Mouse (Mus musculus) skeletal muscle tissue, adult 2 months (tissue): ENCODE measurements around the gene Zbtb8os.

Experiments
- DNase-seq: peaks from one replicate; pipeline ENCODE4 v3.0.0-alpha.2; 2012; ENCODE audit warnings: low read depth, low spot score

Gene Zbtb8os

GRCm38 (mm10) chr4:129376961-129377545 lies 41.6 kb downstream of the Zbtb8os start:
- no peak for DNase-seq

GRCm38 (mm10) chr4:129377601-129378390 lies 42.3 kb downstream of the Zbtb8os start, which contains the start of gene Zbtb8a:
Gene Zbtb8a, minus strand, starts transcription at chr4:129378116.
- DNase-seq = no peak

- DNase-seq = no peak
These were observed 44.3 kb downstream of the Zbtb8os start for GRCm38 (mm10) chr4:129379805-129380204.

GRCm38 (mm10) chr4:129381148-129381547 lies 45.7 kb downstream of the Zbtb8os start:
- no peak for DNase-seq

DNA sequence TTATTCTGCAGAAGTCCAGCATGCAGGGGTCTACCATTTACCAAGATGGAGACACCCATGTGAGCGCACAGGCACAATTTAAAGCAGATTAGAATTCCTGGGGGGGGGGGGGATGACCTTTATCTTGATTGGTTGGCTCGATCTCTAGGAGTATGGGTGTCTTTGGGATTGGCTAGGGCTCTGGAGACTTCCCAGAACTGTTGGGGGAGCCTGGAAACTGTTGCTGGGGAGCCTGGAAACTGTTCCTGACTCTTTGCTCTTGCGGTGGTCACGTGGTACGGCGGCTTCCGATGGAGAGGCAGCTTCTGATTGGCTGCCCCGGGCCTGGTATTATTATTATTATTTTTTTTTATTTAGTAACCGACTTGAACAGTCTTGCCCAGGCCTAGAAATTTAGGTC lies 46.5 kb downstream of the Zbtb8os start:
- DNase-seq = no peak

- DNase-seq = peak; percentile 69
These were observed 47.0 kb downstream of the Zbtb8os start for GRCm38 (mm10) chr4:129382488-129382887.

DNA sequence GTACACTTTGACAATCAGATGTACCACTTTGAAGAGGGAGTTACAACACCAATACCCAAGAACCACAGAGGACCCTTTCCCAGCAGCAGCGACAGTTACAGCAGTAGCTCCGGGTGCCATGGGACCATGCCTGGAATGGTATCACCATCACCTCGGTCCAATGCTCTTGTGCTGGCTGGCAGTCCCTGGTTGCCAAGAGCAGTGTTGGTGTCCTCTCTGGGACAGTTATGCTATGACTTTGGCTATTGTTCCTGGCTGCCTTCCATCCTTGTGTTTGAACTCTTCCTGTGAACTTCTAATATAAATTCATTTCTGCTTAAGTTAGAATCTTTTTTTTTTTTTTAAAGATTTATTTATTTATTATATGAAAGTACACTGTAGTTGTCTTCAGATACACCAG lies 48.1 kb downstream of the Zbtb8os start:
- DNase-seq = no peak

GRCm38 (mm10) chr4:129384440-129384839 lies 48.9 kb downstream of the Zbtb8os start:
- DNase-seq = peak; percentile 38

- DNase-seq = no peak
These were observed 50.2 kb downstream of the Zbtb8os start for GRCm38 (mm10) chr4:129385685-129386084.

DNA sequence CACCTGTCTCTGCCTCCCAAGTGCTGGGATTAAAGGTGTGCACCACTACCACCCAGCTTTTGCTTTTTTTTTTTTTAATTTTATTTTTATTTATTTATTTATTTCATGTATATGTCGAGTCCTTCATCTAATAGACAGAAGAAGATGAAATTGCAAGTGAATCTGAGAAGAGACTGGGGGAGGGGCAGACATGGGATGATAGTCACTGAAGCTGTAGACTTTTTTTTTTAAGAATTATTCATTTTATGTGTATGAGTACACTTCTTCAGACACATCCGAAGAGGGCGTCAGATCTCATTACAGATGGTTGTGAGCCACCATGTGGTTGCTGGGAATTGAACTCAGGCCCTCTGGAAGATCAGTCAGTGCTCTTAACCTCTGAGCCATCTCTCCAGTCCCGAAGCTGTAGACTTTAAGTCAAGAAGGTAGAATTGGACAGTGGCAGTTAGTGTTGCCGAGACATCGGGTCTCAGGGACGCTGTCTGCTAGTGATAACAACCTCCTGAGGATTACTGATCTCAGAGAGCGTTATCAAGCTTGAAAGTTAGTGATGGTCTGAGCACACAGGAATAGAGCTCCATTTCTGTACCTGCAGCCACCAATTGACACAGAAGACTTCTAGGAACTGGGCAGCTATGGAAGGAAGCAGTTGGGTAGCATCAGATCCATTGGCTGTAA lies 50.9 kb downstream of the Zbtb8os start:
- DNase-seq = no peak

DNA sequence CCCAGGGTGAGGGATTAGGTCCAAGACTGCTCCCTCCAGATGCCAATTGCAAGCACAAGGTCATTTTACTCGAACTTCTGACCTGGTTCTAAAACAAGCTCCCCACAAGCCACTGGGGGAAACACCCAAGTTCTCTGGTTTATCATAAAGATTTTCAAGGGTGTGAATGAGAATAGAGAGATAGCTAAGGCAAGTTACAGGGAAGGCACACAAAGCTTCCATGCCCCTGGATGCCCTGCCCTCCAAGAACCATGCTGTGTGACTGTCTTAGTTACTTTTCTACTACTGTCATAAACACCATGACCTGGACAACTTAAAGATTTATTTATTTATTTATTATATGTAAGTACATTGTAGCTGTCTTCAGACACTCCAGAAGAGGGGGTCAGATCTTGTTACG lies 51.5 kb downstream of the Zbtb8os start:
- no peak for DNase-seq

DNA sequence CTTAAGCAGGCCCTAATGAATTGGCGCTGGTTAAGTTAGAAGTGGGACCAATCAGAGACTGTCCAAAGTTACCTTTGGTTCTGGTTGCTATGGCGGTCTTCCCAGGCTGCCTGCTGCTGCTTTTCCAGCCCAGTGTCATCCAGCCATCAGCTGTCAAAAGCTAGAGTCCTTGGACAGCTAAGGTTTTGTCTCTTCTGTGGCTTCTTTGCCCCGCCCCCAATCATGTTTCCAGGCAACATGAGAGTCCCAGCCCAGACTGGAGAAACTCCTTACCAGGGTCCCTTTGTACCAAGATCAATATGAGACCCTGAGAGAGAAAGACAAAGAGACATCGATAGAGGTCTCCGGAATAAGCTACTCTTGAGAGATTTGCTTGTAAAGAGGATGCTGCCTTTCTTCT lies 52.9 kb downstream of the Zbtb8os start:
- DNase-seq = no peak

- no peak for DNase-seq
These were observed 54.8 kb downstream of the Zbtb8os start for GRCm38 (mm10) chr4:129390216-129390743.

GRCm38 (mm10) chr4:129390936-129391557 lies 55.6 kb downstream of the Zbtb8os start:
- no peak for DNase-seq

- DNase-seq = no peak
These were observed 58.8 kb downstream of the Zbtb8os start for GRCm38 (mm10) chr4:129394089-129394870.

DNA sequence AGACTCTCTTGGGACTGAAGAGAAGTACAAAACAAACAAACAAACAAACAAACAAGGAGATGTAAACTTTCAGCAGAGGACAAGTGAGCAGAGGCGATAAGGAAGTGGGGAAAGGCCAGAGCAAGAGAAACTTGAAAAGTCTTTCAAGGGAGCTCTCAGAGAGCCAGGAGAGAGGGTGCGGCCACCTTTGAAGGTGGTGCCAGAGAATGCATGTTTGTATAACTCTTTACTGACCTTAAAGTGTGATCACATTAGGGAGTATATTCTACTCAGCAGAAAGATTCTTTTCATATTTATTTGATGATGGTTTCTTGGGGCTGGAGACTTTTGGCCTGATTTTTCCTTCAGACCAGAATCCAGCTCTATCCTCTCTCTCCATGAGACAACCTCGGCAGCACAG lies 61.5 kb downstream of the Zbtb8os start:
- DNase-seq = no peak

DNA sequence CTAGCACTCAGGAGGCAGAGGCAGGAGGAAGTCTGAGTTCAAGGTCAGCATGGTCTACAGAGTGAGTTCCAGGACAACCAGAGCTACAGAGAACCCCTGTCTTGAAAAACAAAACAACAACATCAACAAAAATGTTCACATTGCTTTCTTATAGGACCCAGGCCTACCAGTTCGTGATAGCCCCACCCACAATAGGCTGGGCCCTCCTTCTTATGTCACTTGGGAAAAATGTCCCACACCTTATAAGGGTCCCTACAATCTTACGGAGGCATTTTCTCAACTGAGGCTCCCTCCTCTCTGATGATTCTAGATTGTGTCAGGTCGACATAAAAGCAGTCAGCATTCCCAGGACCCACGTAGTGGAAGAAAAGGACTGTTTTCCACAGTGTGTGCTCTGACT lies 64.3 kb downstream of the Zbtb8os start:
- DNase-seq = no peak
